Mouse (Mus musculus) heart, postnatal 0 days (tissue): Measurements from ENCODE around the gene Tprkb. TPM values are rescaled to one million over a fixed set of nuclear protein-coding genes. Genes with fewer than 3 reads are reported as not detected.
"Not testable (repeated sequence)": the region's sequence is repeated elsewhere in the genome, so short reads cannot be mapped to it uniquely, and the experiment has no call there.

Source experiments
- ATAC-seq: fragments of 200-750 bp; cut with Nextera tagmentation; 2 replicates; pipeline ENCODE4 v1.8.0; 2017; ENCODE audit warnings: low read depth, moderate number of reproducible peaks, moderate library complexity; ENCODE audit not compliant: insufficient read depth
- DNase-seq: peaks from one replicate; pipeline ENCODE4 v3.0.0-alpha.2; 2016; ENCODE audit warnings: low spot score
- H3K27ac ChIP-seq: fragments of 300-500 bp; sonication (generic); 2 replicates; pipeline ENCODE4 v1.5.1; 2014; ENCODE audit warnings: low read depth, mild to moderate bottlenecking
- H3K27me3 ChIP-seq: fragments of 300-500 bp; sonication (generic); 2 replicates; pipeline ENCODE4 v1.6.1; 2014; ENCODE audit warnings: low read length, mixed read lengths; ENCODE audit not compliant: control insufficient read depth, insufficient read depth
- H3K36me3 ChIP-seq: fragments of 300-500 bp; sonication (generic); replicated peaks from 2 replicates; pipeline ENCODE4 v1.6.1; 2014; ENCODE audit warnings: low read length, mixed read lengths; ENCODE audit not compliant: control insufficient read depth, insufficient read depth
- H3K4me1 ChIP-seq: fragments of 300-500 bp; sonication (generic); 2 replicates; pipeline ENCODE4 v1.6.1; 2014; ENCODE audit warnings: antibody characterized with exemption; ENCODE audit not compliant: control insufficient read depth, insufficient read depth
- H3K4me2 ChIP-seq: fragments of 300-500 bp; sonication (generic); 2 replicates; pipeline ENCODE4 v1.6.1; 2014; ENCODE audit warnings: low read depth, mild to moderate bottlenecking, low read length, moderate library complexity
- H3K4me3 ChIP-seq: fragments of 300-500 bp; sonication (generic); 2 replicates; pipeline ENCODE4 v1.5.1; 2014; ENCODE audit warnings: low read depth, low read length
- H3K9ac ChIP-seq: fragments of 300-500 bp; sonication (generic); replicated peaks from 2 replicates; pipeline ENCODE4 v1.6.1; 2014; ENCODE audit warnings: low read depth, low read length, mixed read lengths
- H3K9me3 ChIP-seq: fragments of 300-500 bp; sonication (generic); replicated peaks from 2 replicates; pipeline ENCODE4 v1.6.1; 2016; ENCODE audit warnings: low read length; ENCODE audit not compliant: control insufficient read depth
- CTCF ChIP-seq: IDR thresholded peaks from 2 replicates; pipeline ENCODE4 v1.5.1; 2016; ENCODE audit warnings: antibody characterized with exemption, control low read depth, low read depth
- EP300 ChIP-seq: IDR thresholded peaks from 2 replicates; pipeline ENCODE4 v1.6.1; 2016; ENCODE audit warnings: antibody characterized with exemption, low read depth
- WGBS: fragments of 180-500 bp; shearing (Covaris S2); extraction: QIAGEN DNeasy Blood & Tissue Kit; methylation state at CpG from one replicate; pipeline ENCODE4 v1.1.7; 2014; 5-methylcytosine and 5-hydroxymethylcytosine counted together
- polyA plus RNA-seq: library from polyadenylated mRNA; unstranded; fragments of >200 nt; fragmentation: Nextera tagmentation; extraction: Ambion mirVana; gene quantifications from 2 replicates; pipeline ENCODE4 v1.2.1, GENCODE M21; 2015
- total RNA-seq: library from RNA; depleted of rRNA; stranded (reverse); fragments of >200 nt; gene quantifications from 2 replicates; pipeline ENCODE4 v1.2.3, GENCODE M21; 2014; ENCODE audit warnings: low replicate concordance

Tprkb gene
- total and polyA plus RNA-seq, 2 experiments from 2014 or later, result 8.5 to 19.2 TPM

DNA sequence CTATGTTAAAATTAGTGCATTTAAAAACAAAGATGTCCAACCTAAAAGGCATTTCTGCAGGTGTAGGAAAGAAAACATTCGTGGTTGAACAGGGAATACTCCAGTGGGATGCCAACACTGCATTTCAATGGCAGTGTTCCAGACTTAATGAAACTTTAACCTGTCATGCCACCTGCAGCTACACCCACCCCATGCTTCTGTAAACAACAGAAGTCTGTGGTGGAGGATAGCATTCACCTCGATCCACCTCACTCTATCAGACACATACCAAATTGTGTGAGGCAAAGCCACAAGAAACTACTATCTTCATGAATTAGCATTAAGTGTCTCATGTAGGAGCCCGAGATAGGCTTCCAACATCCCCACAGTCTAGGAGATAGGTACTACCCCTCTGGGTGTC is 3.3 kb upstream of the Tprkb start:
- 49% methylated on average over 3 of the region's 3 CpGs for WGBS
- DNase-seq, result no peak
- Histone ChIP-seq H3K9ac (no peak overlapping the region), H3K4me3 (no peak overlapping the region), H3K4me2 (no peak overlapping the region), H3K9me3 (no peaks in the 10 kb centered on the region), H3K36me3 (no peaks in the 10 kb centered on the region), H3K27ac (no peak overlapping the region), H3K4me1 (no peaks in the 10 kb centered on the region), H3K27me3 (no peaks in the 10 kb centered on the region)
- TF ChIP-seq CTCF (no peak), EP300 (no peak)
- ATAC-seq, result no peak

GRCm38 (mm10) chr6:85909704-85910103 is 2.0 kb upstream of the Tprkb start:
- Histone ChIP-seq H3K36me3 (no peaks in the 10 kb centered on the region), H3K4me1 (peaks cover 2% of the 10 kb centered on the region; the same call in 1 of the 2 replicates), H3K27ac (no peak overlapping the region), H3K9me3 (no peaks in the 10 kb centered on the region), H3K4me2 (no peak overlapping the region), H3K27me3 (no peaks in the 10 kb centered on the region), H3K4me3 (no peak overlapping the region), H3K9ac (no peak overlapping the region)
- ATAC-seq (no peak), DNase-seq (no peak)
- TF ChIP-seq EP300 (no peak), CTCF (no peak)
- 89% methylated on average over 1 of the region's 1 CpGs for WGBS

GRCm38 (mm10) chr6:85915141-85915538 is 3.5 kb downstream of the Tprkb start:
- Histone ChIP-seq H3K4me3 (peak overlapping the region; percentile 67), H3K27ac (peak overlapping the region; percentile 87), H3K4me2 (peak overlapping the region; percentile 81), H3K9me3 (no peaks in the 10 kb centered on the region), H3K27me3 (no peaks in the 10 kb centered on the region), H3K36me3 (no peaks in the 10 kb centered on the region), H3K9ac (peak overlapping the region; percentile 77), H3K4me1 (peaks cover 12% of the 10 kb centered on the region; the same call in 1 of the 2 replicates)
- TF ChIP-seq EP300 (no peak), CTCF (no peak)
- DNase-seq (no peak), ATAC-seq (no peak)
- under 1% methylated on average over 11 of the region's 11 CpGs for WGBS

DNA sequence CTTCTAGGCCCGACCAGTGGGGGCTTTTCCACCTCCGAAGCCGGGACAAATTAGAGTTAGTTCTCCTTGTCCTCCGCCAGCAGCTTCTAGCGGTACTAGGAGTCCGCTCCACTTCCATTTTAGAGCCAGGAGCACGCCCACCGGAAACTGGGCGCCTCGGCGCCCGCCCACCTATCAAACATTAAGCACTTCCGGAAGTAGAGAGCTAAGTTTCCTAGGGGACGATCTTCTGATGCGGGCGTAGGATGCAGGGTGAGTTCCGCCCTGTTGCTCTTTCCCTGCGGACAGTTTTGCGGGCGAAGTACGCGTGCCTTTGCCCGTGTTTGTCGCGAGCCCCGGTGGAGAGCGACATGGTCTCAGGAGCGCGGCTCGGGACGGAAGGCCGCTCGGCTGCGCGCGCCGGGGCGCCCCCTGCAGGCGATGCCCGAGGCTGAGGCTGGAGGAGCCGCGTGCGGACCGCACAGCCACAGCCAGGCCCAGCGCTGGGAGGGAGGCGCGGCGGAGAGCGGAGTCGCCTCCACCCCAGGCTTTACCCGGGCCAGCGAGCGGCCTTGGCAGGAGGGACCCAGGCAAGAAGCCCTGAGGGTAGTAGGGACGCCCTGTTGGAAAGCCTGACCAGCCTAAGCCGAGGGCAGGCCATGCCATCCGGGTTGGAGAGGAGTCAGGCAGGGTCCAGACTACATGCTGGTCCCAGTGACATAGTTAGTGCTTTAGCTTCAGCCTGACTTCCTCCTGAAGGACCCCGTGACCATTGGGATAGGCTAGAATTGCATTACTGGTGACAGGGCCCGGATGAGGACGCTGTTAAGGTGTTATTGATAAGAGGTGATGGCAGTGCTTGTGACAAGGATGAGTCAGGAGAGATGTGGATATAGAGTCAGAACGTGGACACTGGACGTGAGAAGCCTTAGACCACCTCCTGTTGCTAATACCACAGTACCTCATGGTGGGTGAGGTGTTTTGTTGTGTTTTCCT is 4.2 kb downstream of the Tprkb start, which contains the start of gene Nat8f1:
Gene Nat8f1, minus strand, starts transcription at position 149 of the 975 bp plus-strand sequence.
- Histone ChIP-seq H3K4me2 (peak within 1 kb of the TSS; percentile 81), H3K27ac (peak within 1 kb of the TSS; percentile 87), H3K4me3 (peak within 1 kb of the TSS; percentile 67), H3K4me1 (peaks cover 12% of the 10 kb centered on the region; the same call in 1 of the 2 replicates), H3K9ac (peak within 1 kb of the TSS; percentile 77)
- H3K9me3 ChIP-seq, H3K27me3 ChIP-seq, H3K36me3 ChIP-seq: not testable (repeated sequence)
- DNase-seq, result peak; percentile 92
- under 1% methylated on average over 49 of the region's 61 CpGs for WGBS
- peak; percentile 95 for ATAC-seq
- TF ChIP-seq CTCF, result peak; percentile 51

GRCm38 (mm10) chr6:85916596-85916995 is 4.9 kb downstream of the Tprkb start:
- Histone ChIP-seq H3K27ac (peak overlapping the region; percentile 87), H3K9me3 (no peaks in the 10 kb centered on the region), H3K4me2 (peak overlapping the region; percentile 81), H3K4me1 (peaks cover 12% of the 10 kb centered on the region; the same call in 1 of the 2 replicates), H3K9ac (peak overlapping the region; percentile 77), H3K27me3 (no peaks in the 10 kb centered on the region), H3K4me3 (peak overlapping the region; percentile 67), H3K36me3 (peaks cover 4% of the 10 kb centered on the region)
- 80% methylated on average over 6 of the region's 6 CpGs for WGBS
- DNase-seq, result no peak
- no peak for ATAC-seq
- TF ChIP-seq EP300 (no peak), CTCF (no peak)

DNA sequence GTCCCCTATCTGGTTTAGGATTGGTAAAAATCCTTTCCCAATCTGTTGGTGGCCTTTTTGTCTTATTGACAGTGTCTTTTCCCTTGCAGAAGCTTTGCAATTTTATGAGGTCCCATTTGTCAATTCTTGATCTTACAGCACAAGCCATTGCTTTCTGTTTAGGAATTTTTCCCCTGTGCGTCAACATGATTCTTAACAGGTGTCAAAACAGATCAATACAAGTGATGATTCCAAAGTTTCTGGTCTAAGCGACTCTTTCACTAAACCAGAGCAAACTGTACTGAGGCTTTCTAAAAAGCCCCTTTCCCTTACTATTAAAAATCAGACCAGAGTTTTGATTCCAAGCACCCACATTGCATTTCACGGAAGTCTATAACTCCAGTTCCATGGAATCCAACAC is 6.7 kb downstream of the Tprkb start:
- H3K27ac ChIP-seq, H3K4me2 ChIP-seq, ATAC-seq, H3K27me3 ChIP-seq, H3K4me3 ChIP-seq, DNase-seq, H3K9me3 ChIP-seq, H3K9ac ChIP-seq: not testable (repeated sequence)
- WGBS, result 89% methylated on average over 3 of the region's 3 CpGs
- H3K4me1 ChIP-seq, result peaks cover 12% of the 10 kb centered on the region; the same call in 1 of the 2 replicates
- peaks cover 16% of the 10 kb centered on the region for H3K36me3 ChIP-seq
